Mouse (Mus musculus) naive thymus-derived CD4-positive, alpha-beta T cell, adult 2 months (primary cell): ENCODE data around the gene Fbxl16.
A peak's percentile ranks its signal among the peaks of the same experiment; 100 is the strongest.
"Not testable (repeated sequence)": the region's sequence is repeated elsewhere in the genome, so short reads cannot be mapped to it uniquely, and the experiment has no call there.

ENCODE experiments used
- DNase-seq: peaks from one replicate; pipeline ENCODE4 v3.0.0-alpha.2; 2011; ENCODE audit warnings: low read depth

Gene Fbxl16

DNA sequence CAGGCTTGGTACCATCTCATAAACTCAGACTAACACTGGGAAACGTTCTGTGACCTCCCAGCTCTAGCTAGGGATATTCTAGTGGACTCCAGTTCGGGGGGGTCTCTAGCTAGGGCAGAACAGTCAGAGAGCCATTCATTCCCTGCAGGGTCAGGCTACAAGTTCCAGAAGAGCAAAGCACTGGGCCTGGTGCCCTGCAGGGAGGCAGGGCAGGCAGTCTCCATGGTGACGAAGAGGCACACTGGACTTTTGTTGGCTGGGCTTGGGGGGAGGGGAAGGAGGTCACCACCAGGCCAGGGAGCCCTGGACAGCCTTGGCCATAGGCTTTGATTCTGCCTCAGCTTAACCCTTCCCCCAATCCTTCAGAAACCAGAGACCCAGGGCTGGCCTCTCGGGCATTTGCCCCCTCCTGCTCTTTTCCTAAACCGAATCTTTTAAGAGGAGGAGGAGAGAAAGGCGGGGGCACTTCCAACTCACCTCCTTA, 13.2 kb upstream of the Fbxl16 start, which contains the start of gene AC134908.4:
AC134908.4 (minus strand) TSS at position 51 of the 484 bp plus-strand sequence.
- no peak for DNase-seq

DNA sequence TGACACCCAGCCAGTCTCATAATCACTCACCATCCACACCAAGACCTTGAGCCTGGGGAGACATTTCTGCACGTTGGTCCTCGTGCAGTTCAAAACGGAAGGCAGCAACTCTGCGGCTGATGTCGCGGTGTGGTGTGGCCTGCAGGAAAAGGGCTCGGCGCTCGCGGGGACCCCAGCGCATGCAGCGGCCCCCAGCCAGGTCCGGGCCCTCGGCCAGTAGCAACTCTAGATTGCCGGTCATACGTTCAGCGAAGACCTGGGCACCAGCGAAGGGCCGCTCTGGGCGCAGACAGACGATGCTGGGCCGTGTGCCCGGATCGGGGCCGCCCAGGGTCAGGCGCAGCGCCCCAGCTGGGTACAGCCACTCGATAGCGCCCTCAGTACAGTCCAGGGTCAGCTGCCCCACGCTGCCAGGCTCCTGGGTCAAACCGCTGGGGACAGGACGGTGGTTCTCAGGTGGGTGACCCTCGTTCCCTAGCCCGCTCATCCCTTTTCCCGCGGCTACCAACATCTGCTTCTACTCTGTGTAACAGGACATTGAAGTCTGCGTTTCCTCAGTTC, 12.6 kb upstream of the Fbxl16 start:
- no peak for DNase-seq

DNA sequence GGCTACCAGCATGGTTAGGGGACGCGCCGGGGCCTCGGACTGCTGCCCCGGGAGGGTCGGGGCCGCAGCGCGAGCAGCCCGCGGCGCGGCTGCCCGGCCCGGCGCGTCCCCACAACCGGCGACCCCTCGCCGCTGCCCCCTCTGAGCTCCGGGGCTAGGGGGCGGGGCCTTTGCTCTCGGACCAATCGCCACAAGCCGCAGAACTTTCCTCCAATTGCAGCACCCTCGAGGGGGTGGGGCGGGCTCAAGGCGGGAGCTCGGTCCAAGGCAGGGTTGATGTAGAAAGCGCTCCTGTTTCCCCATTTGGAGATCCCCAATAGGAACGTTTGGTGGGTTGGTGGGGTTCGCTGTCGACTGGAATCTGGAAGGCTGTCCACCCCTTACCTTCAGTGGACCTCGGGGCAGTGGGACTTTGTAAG, 11.9 kb upstream of the Fbxl16 start, which contains the start of gene Metrn:
Metrn (minus strand) TSS at position 186 of the 419 bp plus-strand sequence.
- DNase-seq: peak; percentile 82

DNA sequence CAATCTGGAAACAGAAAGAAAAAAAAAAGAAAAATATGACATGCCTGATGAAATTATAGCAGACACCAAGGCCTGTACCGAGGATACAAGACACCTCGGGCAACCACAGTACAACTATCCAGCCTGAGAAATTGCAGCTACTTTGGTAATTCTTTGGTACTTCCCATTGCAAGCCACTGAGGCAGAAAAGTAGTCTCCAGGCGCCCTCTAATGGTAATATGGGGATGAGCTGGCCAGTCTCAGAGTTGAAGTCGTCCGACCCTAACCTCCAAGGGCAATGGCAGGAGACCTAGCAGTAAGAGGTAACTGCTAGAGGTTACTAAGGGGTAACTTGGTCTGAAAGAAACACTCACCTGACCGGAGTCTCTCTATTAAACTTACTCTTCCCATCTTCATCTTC, 7.9 kb upstream of the Fbxl16 start:
- DNase-seq: peak; percentile 89

DNA sequence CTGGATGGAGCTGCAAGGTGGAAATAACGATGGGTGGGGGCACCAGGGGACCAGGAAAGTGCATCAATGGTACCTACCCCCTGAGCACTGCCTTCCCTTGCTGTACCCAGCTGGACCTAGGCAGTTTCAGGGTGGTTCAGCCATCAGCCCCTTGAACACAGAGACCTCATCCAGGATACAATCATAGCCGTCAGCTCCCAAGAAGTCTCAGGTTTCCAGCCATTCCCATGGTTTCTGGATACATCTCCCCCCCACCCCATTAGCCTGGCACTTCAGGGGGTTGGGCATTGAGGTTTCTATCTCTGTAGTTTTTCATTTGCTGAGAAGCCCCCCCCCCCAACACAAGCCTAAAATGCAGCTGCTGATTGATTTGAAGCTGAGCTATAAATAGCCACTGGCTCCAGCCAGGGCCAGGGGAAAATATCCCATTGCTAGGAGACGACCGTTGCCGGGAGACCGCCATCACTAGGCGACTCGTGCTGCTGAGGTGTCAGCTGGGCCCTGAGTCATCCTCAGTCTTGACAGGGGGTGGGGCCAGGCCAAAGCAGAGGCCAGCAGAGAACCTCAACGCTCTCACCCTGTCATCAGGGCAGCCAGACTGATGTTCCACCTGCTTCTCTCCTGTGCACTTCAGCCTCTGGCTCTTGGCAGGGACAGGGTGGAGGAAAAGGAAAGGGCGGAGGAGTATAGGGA, 5.9 kb upstream of the Fbxl16 start:
- no peak for DNase-seq

DNA sequence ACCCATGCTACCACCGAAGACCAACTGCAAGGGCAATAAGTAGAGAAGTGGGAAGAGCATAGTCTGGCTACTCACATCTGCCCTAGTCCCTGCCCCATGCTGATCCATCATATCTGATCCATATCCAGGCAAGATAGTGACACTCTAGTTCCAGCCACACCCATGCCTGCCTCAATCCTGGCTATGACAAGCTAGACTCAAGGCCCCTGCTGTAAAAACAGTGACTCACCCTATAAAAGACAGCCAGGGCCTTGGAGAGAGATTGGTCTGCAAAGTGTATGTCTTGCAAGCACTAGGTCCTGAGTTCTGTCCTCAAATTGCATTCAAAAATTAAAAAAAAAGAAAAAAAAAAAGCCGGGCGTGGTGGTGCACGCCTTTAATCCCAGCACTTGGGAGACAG, 2.4 kb upstream of the Fbxl16 start:
- no peak for DNase-seq

DNA sequence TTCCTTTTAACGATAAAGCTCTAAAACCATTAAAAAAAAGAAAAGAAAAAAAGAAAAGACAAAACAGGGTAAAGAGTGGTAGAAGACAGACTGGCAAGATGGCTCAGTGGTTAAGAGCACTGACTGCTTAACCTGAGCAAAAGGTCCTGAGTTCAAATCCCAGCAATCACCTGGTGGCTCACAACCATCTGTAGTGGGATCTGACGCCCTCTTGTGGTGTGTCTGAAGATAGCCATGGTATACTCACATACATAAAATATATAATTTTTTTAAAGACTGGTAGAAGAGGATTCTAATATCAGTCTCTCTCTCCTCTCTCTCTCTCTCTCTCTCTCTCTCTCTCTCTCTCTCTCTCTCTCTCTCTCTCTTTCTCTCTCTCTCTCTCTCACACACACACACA, 1.4 kb upstream of the Fbxl16 start:
- DNase-seq: not testable (repeated sequence)

DNA sequence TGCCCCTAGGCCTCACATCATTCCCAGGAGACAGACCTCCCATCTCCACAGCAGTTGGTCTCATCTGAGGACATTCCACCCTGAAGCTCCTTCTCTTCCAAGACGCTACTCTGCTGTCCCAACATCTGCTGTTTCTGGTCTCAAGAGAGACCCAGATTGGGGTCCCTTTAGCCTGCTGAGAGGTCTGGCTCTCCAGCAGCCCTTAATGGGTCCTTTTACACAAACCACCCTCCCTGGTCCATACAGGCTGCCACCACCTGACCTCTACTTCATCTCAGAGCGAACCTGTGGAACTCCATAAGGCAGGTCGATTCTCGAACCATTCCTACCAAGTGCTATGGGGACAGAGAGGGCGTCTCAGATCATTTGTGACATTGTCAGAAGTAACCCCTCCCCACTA, 857 bp upstream of the Fbxl16 start:
- no peak for DNase-seq

DNA sequence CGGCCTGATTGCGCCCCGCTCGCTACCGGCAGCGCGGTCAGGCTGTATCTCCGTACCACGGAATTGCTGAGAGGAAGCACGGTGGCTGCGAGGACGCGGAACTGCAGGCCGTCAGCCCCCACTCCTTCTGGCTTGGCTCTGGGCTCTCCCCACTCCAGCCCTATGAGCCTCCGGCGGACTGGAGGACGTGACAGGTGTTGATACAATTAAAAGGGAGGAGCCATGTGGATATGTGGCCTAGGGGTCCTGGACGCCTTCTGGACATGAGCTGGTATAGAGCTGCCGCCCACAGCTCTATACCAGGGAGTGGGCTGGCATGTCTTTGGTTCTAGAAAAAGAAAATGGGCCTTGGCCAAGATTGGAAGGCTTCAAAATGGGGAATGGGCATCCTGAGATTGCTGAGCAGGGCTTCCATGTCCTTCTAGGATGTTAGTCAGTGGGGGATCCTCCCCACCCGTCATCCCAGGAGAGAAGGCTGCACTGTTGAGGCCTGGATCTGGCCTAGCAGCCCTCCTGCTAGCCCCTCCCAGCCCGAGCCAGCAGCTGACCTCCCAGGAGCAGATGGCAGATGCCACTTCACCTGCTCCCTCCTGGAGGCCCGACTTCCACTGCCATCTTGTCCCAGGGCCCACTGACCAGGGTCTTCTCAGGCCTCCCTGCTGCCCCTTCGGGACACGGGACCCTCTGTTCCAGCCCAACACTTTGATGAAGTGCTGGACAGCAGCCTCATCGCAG, 888 bp downstream of the Fbxl16 start:
- DNase-seq: no peak

DNA sequence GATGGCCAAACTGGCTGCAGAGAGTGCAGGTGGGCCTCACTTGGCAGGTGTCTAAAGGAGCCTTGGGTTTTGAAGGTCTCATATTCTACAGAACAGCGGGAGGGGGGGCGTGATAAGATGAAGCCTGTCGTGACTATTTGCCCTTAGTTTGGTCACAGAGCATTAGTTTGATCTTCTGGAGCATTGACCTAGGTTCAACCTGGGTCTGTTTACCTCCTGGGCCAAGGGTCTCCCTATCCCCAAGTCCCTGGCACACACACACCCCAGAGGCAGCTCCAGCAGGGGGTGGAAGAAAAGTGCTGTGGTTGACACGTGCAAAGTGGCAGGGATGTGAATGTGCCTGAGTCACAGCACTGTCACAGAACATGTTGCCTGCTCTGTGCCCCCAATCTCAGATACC, 2.0 kb downstream of the Fbxl16 start:
- no peak for DNase-seq

DNA sequence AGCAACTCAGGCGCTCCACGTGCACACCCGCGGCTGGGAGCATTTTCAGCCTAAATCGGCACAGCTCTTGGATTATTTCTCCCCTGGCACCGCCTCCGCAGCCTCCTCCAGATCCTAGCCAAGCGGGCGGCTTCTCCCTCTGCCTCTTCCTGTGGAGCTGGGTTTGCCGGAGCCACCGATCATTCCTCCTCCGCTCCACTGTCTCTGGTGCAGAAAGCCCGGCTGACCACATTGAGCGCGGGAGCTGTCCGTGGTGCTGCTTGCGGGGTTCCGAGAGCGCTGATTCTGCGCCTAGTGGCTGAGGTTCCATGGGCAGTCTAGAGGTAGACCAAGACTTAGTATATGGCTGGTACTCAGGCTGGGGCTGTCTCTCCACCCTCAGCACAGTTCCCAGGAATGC, 4.6 kb downstream of the Fbxl16 start:
- peak; percentile 82 for DNase-seq

DNA sequence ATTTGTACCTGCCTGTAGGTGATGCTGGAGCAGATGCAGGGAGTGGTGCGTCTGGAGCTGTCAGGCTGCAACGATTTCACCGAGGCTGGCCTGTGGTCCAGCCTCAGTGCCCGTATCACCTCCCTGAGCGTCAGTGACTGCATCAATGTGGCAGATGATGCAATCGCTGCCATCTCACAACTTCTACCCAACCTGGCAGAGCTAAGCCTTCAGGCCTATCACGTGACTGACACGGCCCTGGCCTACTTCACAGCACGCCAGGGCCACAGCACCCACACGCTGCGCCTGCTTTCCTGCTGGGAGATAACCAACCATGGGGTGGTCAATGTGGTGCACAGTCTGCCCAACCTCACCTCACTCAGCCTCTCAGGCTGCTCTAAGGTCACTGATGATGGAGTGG, 8.8 kb downstream of the Fbxl16 start:
- no peak for DNase-seq

DNA sequence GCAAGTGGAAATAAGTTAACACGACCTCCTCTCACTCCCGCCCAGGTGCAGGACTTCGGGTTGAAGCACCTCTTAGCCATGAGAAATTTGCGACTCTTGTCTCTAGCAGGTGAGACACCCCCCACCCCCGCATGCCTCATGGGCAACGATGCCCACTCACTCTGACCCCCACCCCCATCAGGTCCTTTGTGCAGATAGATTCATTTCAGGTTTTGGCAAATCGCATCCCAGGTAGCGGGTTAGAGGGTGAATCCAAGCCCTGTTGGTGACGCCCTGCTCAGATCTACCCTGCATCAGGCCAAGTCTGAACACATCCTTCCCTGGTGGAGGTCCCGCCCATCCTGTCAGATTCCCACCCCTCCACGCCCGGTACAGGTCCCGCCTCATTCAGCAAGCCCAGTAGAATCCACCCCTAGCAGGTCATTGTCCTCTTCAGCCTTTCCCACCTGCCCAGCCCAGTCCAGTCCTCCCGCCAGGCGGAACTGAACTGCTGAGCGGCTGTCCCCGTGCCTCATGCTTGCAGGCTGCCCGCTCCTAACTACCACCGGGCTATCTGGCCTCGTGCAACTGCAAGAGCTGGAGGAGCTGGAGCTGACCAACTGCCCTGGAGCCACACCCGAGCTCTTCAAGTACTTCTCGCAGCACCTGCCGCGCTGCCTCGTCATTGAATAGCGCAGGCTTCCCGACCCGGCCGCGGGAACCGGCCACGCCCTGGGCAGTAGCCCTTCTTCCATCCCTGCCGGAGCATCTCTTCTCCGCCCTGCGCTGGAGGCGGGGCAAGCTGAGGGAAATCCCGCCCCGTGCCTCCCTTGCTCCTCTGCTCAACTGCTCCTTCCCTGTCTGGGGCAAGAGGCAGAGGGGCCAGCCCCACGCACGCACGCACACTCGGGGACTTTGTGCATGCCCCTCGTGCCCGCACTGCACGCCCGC, 10.2 kb downstream of the Fbxl16 start:
- no peak for DNase-seq

DNA sequence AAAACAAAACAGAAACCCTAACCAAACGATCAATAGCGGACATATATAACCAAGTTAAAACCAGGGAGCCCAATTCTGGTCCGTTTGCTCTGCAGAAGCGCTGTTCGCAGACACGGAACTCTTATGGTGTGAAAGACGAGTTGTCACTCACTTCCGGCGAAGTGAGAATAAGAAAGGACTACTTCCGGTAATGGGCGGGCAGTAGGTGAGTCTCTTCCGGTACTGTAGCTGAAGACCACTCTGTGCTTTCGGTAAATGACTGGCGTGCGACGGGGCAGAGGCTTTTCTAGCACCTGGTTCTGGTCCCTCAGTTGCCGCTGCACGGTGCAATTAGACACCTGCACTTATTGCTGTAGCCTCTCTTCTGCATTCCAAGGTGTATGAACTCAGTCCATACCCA, 14.6 kb downstream of the Fbxl16 start, which contains the start of gene Wdr24:
Wdr24 (plus strand) TSS at position 176 of the 400 bp plus-strand sequence.
- peak; percentile 92 for DNase-seq

DNA sequence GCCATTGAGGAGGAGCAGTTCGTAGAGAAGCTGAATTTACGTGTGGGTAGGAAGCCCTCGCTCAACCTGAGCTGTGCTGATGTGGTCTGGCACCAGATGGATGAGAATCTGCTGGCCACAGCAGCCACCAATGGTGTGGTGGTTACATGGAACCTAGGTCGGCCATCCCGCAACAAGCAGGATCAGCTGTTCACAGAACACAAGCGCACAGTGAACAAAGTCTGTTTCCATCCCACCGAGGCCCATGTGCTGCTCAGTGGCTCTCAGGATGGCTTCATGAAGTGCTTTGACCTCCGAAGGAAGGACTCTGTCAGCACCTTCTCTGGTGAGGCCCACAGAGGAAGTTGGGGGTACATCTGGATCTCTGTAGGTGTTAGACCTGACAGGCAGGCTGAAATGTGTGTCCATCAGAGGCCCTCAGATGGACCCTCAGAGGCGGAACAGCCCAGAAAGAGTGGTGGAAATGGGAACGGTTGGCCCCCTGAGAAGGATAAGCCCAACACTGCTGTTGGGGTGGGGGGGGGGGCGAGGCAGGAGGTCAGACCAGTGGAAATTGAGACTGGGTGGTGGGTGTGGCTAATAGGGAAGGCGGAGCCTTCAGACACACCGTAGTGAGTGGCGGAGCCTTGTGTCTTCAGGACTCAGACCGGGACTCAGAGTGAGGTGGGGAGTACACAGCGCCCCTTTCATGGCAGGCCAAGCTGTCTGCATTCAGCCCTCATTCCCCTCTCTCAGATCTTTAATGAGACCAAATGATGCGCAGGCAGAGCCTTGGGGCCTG, 15.7 kb downstream of the Fbxl16 start:
- no peak for DNase-seq

DNA sequence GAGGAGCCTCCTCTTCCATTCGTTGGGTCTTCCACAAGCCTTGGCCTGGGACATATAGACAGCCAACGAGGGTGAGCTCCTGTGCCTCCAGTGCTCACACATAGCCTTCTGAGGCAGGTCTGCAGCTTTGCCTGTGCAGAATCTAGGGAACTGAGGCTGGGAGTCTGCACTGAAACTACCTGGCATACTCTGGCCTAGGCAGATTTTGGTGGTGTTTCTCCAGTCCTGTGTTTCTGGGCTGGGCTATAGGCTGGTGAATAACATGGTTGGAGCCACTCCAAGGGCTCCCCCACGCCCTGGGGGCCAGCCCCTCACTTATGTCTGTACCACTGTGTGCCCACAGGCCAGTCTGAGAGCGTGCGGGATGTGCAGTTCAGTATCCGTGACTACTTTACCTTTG, 16.4 kb downstream of the Fbxl16 start:
- DNase-seq: no peak

DNA sequence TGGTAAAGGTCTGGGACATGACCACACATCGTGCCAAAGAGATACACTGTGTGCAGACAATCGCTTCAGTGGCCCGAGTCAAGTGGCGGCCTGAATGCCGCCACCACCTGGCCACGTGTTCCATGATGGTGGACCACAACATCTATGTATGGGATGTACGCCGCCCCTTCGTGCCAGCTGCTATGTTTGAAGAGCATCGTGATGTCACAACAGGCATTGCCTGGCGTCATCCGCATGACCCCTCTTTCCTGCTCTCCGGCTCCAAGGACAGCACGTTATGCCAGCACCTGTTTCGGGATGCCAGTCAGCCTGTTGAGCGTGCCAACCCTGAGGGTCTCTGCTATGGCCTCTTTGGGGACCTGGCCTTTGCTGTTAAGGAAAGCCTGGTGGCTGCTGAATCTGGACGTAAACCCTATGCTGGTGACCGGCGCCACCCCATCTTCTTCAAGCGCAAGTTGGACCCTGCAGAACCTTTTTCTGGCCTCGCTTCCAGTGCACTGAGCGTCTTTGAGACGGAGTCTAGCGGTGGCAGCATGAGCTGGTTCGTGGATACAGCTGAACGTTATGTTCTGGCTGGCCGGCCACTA, 17.2 kb downstream of the Fbxl16 start:
- DNase-seq: no peak

DNA sequence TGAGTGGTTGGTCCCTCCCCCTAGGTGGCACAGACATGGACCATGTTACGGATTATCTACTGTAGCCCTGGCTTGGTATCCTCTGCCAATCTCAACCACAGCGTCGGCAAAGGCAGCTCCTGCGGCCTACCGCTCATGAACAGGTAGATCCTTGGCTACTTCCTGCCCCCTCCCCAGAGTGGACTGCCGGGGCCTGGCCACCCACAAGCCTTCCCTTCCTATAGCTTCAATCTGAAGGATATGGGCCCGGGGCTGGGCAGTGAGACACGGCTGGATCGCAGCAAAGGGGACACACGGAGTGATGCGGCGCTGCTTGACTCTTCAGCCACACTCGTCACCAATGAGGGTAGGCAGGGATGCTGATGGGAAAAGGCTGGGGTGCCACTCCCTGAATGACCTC, 18.1 kb downstream of the Fbxl16 start:
- no peak for DNase-seq

DNA sequence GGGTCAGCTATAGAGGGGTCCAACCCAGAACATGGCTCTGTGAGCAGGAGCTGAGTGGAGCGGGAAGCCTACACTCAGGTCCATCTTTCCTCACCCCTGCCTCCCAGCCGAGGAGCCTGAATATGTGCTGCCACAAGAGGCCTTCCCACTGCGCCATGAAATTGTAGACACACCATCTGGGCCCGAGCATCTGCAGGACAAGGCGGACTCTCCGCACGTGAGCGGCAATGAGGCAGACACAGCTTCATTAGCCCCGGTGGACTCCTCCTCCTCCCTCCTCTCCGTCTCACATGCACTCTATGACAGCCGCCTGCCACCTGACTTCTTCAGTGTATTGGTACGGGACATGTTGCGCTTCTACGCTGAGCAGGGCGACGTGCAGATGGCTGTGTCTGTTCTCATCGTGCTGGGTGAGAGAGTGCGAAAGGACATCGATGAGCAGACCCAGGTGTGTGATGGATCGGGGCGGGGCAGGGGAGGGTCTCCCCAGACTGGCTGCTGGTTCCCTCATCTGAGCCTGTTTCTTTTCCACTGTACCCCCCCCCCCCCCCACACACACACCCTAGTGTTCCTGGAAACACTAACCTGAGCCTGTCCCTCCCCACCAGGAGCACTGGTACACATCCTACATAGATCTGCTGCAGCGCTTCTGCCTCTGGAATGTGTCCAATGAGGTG, 18.8 kb downstream of the Fbxl16 start:
- DNase-seq: no peak

DNA sequence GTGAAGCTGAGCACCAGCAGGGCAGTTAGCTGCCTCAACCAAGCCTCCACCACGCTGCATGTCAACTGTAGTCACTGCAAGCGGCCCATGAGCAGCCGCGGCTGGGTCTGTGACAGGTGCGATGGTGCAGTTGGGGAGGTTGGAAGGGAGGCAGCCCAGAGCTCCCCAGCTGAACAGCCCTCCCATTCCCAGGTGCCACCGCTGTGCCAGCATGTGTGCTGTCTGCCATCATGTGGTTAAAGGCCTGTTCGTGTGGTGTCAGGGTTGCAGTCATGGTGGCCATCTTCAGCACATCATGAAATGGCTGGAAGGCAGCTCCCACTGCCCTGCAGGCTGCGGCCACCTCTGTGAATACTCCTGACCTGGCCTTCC, 19.3 kb downstream of the Fbxl16 start:
- peak; percentile 25 for DNase-seq
